Mouse (Mus musculus) spleen, adult 2 months (tissue): ENCODE data around the gene Yod1.

Experiments used
- CTCF ChIP-seq: fragments of 200-500 bp; IDR thresholded peaks from 2 replicates; pipeline ENCODE4 v1.5.1; 2011; ENCODE audit warnings: mild to moderate bottlenecking, inconsistent platforms; ENCODE audit not compliant: insufficient read depth, insufficient read length, insufficient replicate concordance; ENCODE audit errors: extremely low read depth
- POLR2A ChIP-seq: fragments of 200-500 bp; IDR thresholded peaks from 2 replicates; pipeline ENCODE4 v1.6.1; 2011; ENCODE audit warnings: low read depth, low read length, inconsistent platforms

DNA sequence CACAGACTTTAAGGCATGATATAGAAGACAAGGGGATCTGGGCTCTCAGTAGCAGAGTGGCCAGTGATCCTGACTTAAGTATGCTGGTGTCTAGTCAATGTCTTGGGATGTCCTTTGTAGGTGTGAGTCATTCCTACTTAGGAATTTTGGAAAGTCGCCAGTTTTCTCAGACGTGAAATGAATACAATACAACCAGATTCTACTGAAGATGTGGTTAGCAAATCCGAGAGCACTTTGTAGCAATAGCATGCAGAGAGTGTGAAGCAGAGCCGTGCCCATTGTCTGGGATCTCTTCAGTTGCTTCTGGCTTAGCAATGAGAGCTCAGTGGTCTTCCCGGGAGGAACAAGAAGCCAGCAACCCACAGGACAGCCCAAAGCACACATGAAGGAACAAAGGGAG is 17.3 kb downstream of the Yod1 start:
- TF ChIP-seq CTCF, result no peak
- TF ChIP-seq POLR2A, result no peak
